Mouse (Mus musculus) ES-E14 (cell line): ENCODE data around the gene Casp7. TPM values are rescaled to one million over a fixed set of nuclear protein-coding genes. Genes with fewer than 3 reads are reported as not detected.

Source experiments
- DNase-seq: peaks from one replicate; pipeline ENCODE4 v3.0.0-alpha.2; 2013; ENCODE audit warnings: low read depth, low spot score
- H3K27ac ChIP-seq: 2 replicates; pipeline ENCODE4 v1.5.1; 2012; ENCODE audit warnings: low read depth, mild to moderate bottlenecking, low read length, moderate library complexity, mixed read lengths; ENCODE audit not compliant: poor library complexity, insufficient read depth, severe bottlenecking
- H3K36me3 ChIP-seq: 2 replicates; pipeline ENCODE4 v1.6.1; 2012; ENCODE audit warnings: mild to moderate bottlenecking, low read length, moderate library complexity, mixed read lengths; ENCODE audit not compliant: control insufficient read depth, poor library complexity, insufficient read depth, severe bottlenecking
- H3K4me1 ChIP-seq, 2 experiments: fragments of 150-350 bp in 1 of 2; sonication (generic) in 1 of 2; 2 replicates each; pipeline ENCODE4 v1.6.1; 2012; ENCODE audit warnings: low read length in 2 of 2, mild to moderate bottlenecking in 1 of 2, mixed read lengths in 1 of 2; ENCODE audit not compliant: control insufficient read depth in 2 of 2, insufficient read depth in 2 of 2, poor library complexity in 1 of 2
- H3K4me3 ChIP-seq, 2 experiments: fragments of 150-350 bp in 1 of 2; sonication (generic) in 1 of 2; 2 replicates each; pipeline ENCODE4 v1.5.1; 2012; ENCODE audit warnings: low read length in 2 of 2, low read depth in 1 of 2, mild to moderate bottlenecking in 1 of 2, mixed read lengths in 1 of 2; ENCODE audit not compliant: insufficient read depth in 1 of 2, poor library complexity in 1 of 2, severe bottlenecking in 1 of 2
- H3K9ac ChIP-seq: 2 replicates; pipeline ENCODE4 v1.6.1; 2012; ENCODE audit warnings: low read depth, mild to moderate bottlenecking, low read length, mixed read lengths; ENCODE audit not compliant: poor library complexity, insufficient read depth, severe bottlenecking
- H3K9me3 ChIP-seq: fragments of 150-350 bp; sonication (generic); 2 replicates; pipeline ENCODE4 v1.6.1; 2012; ENCODE audit warnings: low read depth, mild to moderate bottlenecking, low read length; ENCODE audit not compliant: control insufficient read depth, insufficient read depth
- CHD2 ChIP-seq: IDR thresholded peaks from 2 replicates; pipeline ENCODE4 v1.6.1; 2014; ENCODE audit warnings: mild to moderate bottlenecking, low read depth, low read length, inconsistent platforms
- HCFC1 ChIP-seq: IDR thresholded peaks from 2 replicates; pipeline ENCODE4 v1.6.1; 2012; ENCODE audit warnings: low read length, inconsistent platforms, borderline replicate concordance; ENCODE audit not compliant: insufficient read depth
- MAFK ChIP-seq: IDR thresholded peaks from 2 replicates; pipeline ENCODE4 v1.6.1; 2014; ENCODE audit warnings: mild to moderate bottlenecking, low read depth, low read length, inconsistent platforms; ENCODE audit not compliant: insufficient read depth
- ZC3H11A ChIP-seq: IDR thresholded peaks from 2 replicates; pipeline ENCODE4 v1.6.1; 2012; ENCODE audit warnings: low read depth, mild to moderate bottlenecking, inconsistent platforms, low read length, borderline replicate concordance
- ZNF384 ChIP-seq: IDR thresholded peaks from 2 replicates; pipeline ENCODE4 v1.6.1; 2012; ENCODE audit warnings: low read depth, low read length, inconsistent platforms
- in situ Hi-C, 2 experiments: fragments of 600-800 bp; cut with MboI; formaldehyde crosslinking; loops; one replicate each; pipeline ENCODE4 v1.15.1; 2025; ENCODE audit warnings: low sequenced_read_pairs in 2 of 2, inconsistent platforms in 1 of 2; ENCODE audit not compliant: unreplicated experiment in 2 of 2
- total RNA-seq: library from RNA; depleted of rRNA; stranded (reverse); fragments of 300-350 nt; gene quantifications from 2 replicates; pipeline ENCODE4 v1.2.3, GENCODE M21; 2012

The Casp7 gene
- total RNA-seq, 1 experiment, result 7.1 TPM

GRCm38 (mm10) chr19:56471934-56472333, 75.0 kb downstream of the Casp7 start:
- Histone ChIP-seq H3K4me1 (no peaks in the 10 kb centered on the region; a peak in 1 of 4 replicates), H3K36me3 (no peaks in the 10 kb centered on the region), H3K4me3 (no peak overlapping the region), H3K9ac (no peak overlapping the region), H3K9me3 (no peaks in the 10 kb centered on the region), H3K27ac (no peak overlapping the region)
- in situ Hi-C loops, result no loop called here
- DNase-seq, result no peak
- no peak for TF ChIP-seq ZC3H11A
- no peak for TF ChIP-seq MAFK
- no peak for TF ChIP-seq ZNF384
- TF ChIP-seq CHD2, result no peak
- no peak for TF ChIP-seq HCFC1

GRCm38 (mm10) chr19:56474869-56475550, 78.1 kb downstream of the Casp7 start:
- in situ Hi-C loops, result no loop called here
- no peaks in the 10 kb centered on the region for H3K36me3 ChIP-seq
- no peaks in the 10 kb centered on the region for H3K9me3 ChIP-seq
- peaks cover 0 to 2% of the 10 kb centered on the region in 2 experiments; a peak in 1 of 4 replicates for H3K4me1 ChIP-seq
- 0 out of 2 replicates have a peak, but pooled peaks have one; percentile 8 for TF ChIP-seq ZNF384
- TF ChIP-seq CHD2, result no peak
- no peak for TF ChIP-seq ZC3H11A
- peak overlapping the region; percentile 62 to 91 for H3K4me3 ChIP-seq
- H3K27ac ChIP-seq, result no peak overlapping the region
- peak overlapping the region; percentile 58; the same call in 1 of the 2 replicates for H3K9ac ChIP-seq
- peak; percentile 50 for DNase-seq

GRCm38 (mm10) chr19:56476546-56476945, 79.6 kb downstream of the Casp7 start:
- Histone ChIP-seq H3K27ac (no peak overlapping the region), H3K9me3 (no peaks in the 10 kb centered on the region), H3K36me3 (no peaks in the 10 kb centered on the region), H3K4me3 (no peak overlapping the region), H3K9ac (no peak overlapping the region), H3K4me1 (peaks cover 0 to 2% of the 10 kb centered on the region in 2 experiments; a peak in 1 of 4 replicates)
- no peak for DNase-seq
- TF ChIP-seq ZNF384 (no peak), HCFC1 (no peak), MAFK (no peak), ZC3H11A (no peak)
- in situ Hi-C loops, result no loop called here

- H3K27ac ChIP-seq, result no peak overlapping the region
- TF ChIP-seq ZNF384, result no peak
- no peak for TF ChIP-seq MAFK
- TF ChIP-seq HCFC1, result no peak
- TF ChIP-seq CHD2, result no peak
- no peak overlapping the region for H3K4me3 ChIP-seq
Observed at GRCm38 (mm10) chr19:56477253-56477652, 80.3 kb downstream of the Casp7 start.

GRCm38 (mm10) chr19:56477832-56478231, 80.9 kb downstream of the Casp7 start:
- DNase-seq, result no peak
- in situ Hi-C loops, result no loop called here
- TF ChIP-seq ZNF384 (no peak), HCFC1 (no peak), CHD2 (no peak), MAFK (no peak), ZC3H11A (no peak)

More at GRCm38 (mm10) chr19:56477253-56477652, 80.3 kb downstream of the Casp7 start:
- Histone ChIP-seq H3K4me1 (peaks cover 0 to 2% of the 10 kb centered on the region in 2 experiments; a peak in 1 of 4 replicates), H3K9me3 (no peaks in the 10 kb centered on the region), H3K9ac (no peak overlapping the region), H3K36me3 (no peaks in the 10 kb centered on the region)
- in situ Hi-C loops, result no loop called here
- DNase-seq, result no peak

More at GRCm38 (mm10) chr19:56477832-56478231, 80.9 kb downstream of the Casp7 start:
- peaks cover 0 to 2% of the 10 kb centered on the region in 2 experiments; a peak in 2 of 4 replicates for H3K4me1 ChIP-seq
- H3K27ac ChIP-seq, result no peak overlapping the region
- H3K9me3 ChIP-seq, result no peaks in the 10 kb centered on the region
- H3K4me3 ChIP-seq, result no peak overlapping the region
- no peaks in the 10 kb centered on the region for H3K36me3 ChIP-seq
- no peak overlapping the region for H3K9ac ChIP-seq
